Mouse (Mus musculus): ENCODE results near the gene Nr1h2.
A peak's percentile ranks its signal among the peaks of the same experiment; 100 is the strongest.

Nr1h2 gene

GRCm38 (mm10) chr7:44529518-44529917 is 24.2 kb downstream of the Nr1h2 start:
- no peak for DNase-seq (ENCODE audit: low spot score)

GRCm38 (mm10) chr7:44527483-44528398 is 26.0 kb downstream of the Nr1h2 start:
- DNase-seq (ENCODE audit: low spot score): no peak

- no peak for DNase-seq (ENCODE audit: low spot score)
Observed at GRCm38 (mm10) chr7:44526414-44527154, 27.2 kb downstream of the Nr1h2 start.

- DNase-seq (ENCODE audit: low spot score): peak; percentile 84
Observed at GRCm38 (mm10) chr7:44525126-44525832, 28.5 kb downstream of the Nr1h2 start.

GRCm38 (mm10) chr7:44524502-44524901 is 29.2 kb downstream of the Nr1h2 start, which contains the start of gene Mybpc2:
TSS of gene Mybpc2 (minus strand) at chr7:44524656.
- DNase-seq (ENCODE audit: low spot score): no peak

- DNase-seq (ENCODE audit: low spot score): no peak
Observed at GRCm38 (mm10) chr7:44523056-44523455, 30.7 kb downstream of the Nr1h2 start.

GRCm38 (mm10) chr7:44521710-44522109 is 32.0 kb downstream of the Nr1h2 start:
- DNase-seq (ENCODE audit: low spot score): no peak

GRCm38 (mm10) chr7:44520990-44521389 is 32.8 kb downstream of the Nr1h2 start:
- no peak for DNase-seq (ENCODE audit: low spot score)

- no peak for DNase-seq (ENCODE audit: low spot score)
Observed at GRCm38 (mm10) chr7:44519240-44519913, 34.4 kb downstream of the Nr1h2 start.

- DNase-seq (ENCODE audit: low spot score): no peak
Observed at GRCm38 (mm10) chr7:44507491-44507890, 46.3 kb downstream of the Nr1h2 start.

- DNase-seq (ENCODE audit: low spot score): peak; percentile 20
Observed at GRCm38 (mm10) chr7:44501563-44502115, 52.1 kb downstream of the Nr1h2 start.

- DNase-seq (ENCODE audit: low spot score): peak; percentile 13
Observed at GRCm38 (mm10) chr7:44500046-44500445, 53.7 kb downstream of the Nr1h2 start.
